Mouse (Mus musculus) megakaryocyte, adult 5-6 weeks (primary cell): ENCODE results near the gene Gm13279. TPM values are rescaled to one million over a fixed set of nuclear protein-coding genes. Genes with fewer than 3 reads are reported as not detected.
"Not testable (repeated sequence)": the region's sequence is repeated elsewhere in the genome, so short reads cannot be mapped to it uniquely, and the experiment has no call there.

Source experiments
- ATAC-seq: 2 replicates; pipeline ENCODE4 v1.8.0; 2016; ENCODE audit warnings: mild to moderate bottlenecking, inconsistent platforms; ENCODE audit not compliant: poor library complexity, severe bottlenecking
- total RNA-seq, 2 experiments: library from RNA; stranded (forward) in 1 of 2; stranded (reverse) in 1 of 2; fragments of 153-499, 151-499 nt in 1 of 2; fragments of 221-1000, 200-1000 nt in 1 of 2; gene quantifications; 2 replicates each; pipeline versions ENCODE4 v1.2.3 to v1.2.4; 2015 to 2017

The Gm13279 gene
- total RNA-seq (2015), result not detected in 2 replicates
- total RNA-seq (2017), result not detected in 2 replicates

DNA sequence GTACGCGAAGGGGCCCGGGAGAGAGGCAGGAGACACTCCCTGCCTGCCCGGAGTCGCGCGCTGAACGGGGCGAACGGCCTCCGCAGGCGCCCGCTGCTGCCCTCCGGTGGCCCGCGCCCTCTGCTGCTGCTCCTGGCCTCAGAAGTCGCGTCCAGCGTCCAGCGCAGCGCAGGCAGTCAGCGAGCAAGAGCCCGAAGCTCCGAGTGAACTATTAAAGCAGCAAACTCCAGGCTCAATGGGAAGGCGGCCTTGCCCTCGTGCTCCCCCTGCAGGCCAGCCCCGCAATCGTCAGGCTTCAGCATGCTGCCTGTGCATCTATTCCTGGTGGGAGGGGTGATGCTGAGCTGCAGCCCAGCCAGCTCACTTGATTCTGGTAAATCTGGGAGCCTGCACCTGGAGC lies at the start of gene Gm13279:
Gene Gm13279 (plus strand): TSS at position 301 of the 400 bp plus-strand sequence.
- ATAC-seq, result not testable (repeated sequence)

DNA sequence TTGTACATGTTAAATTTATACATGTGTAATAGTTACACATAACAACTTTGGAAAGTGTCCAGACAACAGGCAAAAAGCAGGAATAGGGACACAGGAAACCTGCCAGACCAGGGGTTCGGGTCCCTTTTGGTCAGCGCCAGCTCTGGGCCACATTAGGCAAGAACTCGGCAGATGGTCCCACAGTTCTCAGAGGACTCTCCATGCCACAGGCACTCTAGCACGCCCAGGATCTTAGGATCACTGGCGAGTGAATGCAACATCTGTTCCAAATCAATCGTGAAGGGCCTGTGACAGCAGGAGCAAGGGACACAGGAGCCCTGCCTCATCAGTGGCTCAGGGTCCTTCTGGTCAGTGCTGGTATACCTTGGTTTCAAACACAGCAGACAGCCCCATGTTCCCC lies 47.3 kb upstream of the Gm13279 start:
- ATAC-seq, result no peak

DNA sequence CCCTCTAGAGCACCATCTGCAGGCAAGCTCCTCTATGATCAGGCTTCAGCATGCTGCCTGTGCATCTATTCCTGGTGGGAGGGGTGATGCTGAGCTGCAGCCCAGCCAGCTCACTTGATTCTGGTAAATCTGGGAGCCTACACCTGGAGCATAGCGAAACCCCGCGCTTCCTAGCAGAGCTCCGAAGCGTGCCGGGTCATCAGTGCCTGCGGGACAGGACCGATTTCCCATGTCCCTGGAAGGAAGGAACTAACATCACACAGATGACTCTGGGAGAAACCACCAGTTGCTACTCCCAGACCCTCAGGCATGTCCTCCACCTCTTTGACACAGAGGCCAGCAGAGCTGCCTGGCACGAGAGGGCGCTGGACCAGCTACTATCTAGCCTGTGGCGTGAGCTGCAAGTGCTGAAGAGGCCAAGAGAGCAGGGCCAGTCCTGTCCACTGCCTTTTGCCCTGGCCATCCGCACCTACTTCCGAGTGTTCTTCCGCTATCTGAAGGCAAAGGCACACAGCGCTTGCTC lies 42.3 kb upstream of the Gm13279 start, which contains the start of gene Gm13271:
Gene Gm13271 (plus strand): TSS at position 51 of the 523 bp plus-strand sequence.
- not testable (repeated sequence) for ATAC-seq

- ATAC-seq, result not testable (repeated sequence)
Measured at GRCm38 (mm10) chr4:88756581-88757513, 40.4 kb upstream of the Gm13279 start.

- peak; percentile 100 for ATAC-seq
Measured at GRCm38 (mm10) chr4:88757628-88758031, 39.6 kb upstream of the Gm13279 start.

- ATAC-seq, result not testable (repeated sequence)
Measured at GRCm38 (mm10) chr4:88758751-88759150, 38.4 kb upstream of the Gm13279 start.

GRCm38 (mm10) chr4:88759610-88760268 lies 37.5 kb upstream of the Gm13279 start, which contains the start of gene Gm13283:
Gene Gm13283 (plus strand): TSS chr4:88760119.
- ATAC-seq, result not testable (repeated sequence)

DNA sequence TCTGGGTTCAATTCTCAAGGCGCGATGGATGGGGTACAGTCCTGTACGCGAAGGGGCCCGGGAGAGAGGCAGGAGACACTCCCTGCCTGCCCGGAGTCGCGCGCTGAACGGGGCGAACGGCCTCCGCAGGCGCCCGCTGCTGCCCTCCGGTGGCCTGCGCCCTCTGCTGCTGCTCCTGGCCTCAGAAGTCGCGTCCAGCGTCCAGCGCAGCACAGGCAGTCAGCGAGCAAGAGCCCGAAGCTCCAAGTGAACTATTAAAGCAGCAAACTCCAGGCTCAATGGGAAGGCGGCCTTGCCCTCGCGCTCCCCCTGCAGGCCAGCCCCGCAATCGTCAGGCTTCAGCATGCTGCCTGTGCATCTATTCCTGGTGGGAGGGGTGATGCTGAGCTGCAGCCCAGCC lies 36.8 kb upstream of the Gm13279 start:
- not testable (repeated sequence) for ATAC-seq

DNA sequence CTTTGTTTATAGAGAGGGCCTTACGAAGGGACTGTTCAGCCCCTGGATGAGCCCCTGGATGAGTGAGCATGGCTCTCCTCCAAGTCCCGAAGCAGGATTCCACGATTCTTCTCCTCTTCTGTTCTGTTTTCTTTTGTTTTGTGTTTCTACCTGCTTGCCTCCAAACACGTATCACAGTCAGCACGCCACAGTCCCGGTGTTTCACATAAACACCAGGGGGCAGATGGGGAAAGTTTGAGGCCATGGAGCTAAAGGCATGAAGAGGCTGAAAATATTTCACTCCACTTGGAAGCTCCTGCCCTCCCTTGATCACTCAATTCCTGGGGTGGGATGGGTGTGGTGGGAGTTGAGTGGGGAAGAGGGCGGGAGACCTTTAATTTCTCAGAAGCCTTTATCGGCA lies 35.4 kb upstream of the Gm13279 start:
- ATAC-seq, result not testable (repeated sequence)

DNA sequence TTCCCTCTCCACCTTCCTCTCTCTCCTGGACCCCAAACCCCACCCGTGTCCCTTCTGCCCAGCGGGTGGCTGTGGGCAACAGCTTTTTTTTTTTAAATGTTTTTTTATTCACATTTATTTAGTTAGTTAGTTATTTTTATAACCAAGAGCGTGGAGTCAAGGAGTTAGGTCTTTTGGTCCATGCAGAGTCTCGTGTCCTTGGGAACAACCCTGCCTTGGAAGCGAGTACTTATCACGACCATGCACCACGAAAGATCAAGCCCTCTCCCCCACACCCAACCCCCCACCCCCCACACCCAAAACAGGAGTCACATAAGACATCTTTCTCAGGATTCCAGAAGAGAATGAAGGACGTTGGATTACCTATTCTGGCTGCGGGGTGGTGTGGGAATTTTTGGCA lies 34.9 kb upstream of the Gm13279 start:
- not testable (repeated sequence) for ATAC-seq

GRCm38 (mm10) chr4:88763384-88764018 lies 33.7 kb upstream of the Gm13279 start:
- ATAC-seq, result peak; percentile 94

- not testable (repeated sequence) for ATAC-seq
Measured at GRCm38 (mm10) chr4:88773534-88773933, 23.7 kb upstream of the Gm13279 start, which contains the start of gene Gm13290. Gene Gm13290 (plus strand): TSS chr4:88773834.

- not testable (repeated sequence) for ATAC-seq
Measured at GRCm38 (mm10) chr4:88776622-88777021, 20.6 kb upstream of the Gm13279 start, which contains the start of gene Gm13289. Gene Gm13289 (plus strand): TSS chr4:88776922.

DNA sequence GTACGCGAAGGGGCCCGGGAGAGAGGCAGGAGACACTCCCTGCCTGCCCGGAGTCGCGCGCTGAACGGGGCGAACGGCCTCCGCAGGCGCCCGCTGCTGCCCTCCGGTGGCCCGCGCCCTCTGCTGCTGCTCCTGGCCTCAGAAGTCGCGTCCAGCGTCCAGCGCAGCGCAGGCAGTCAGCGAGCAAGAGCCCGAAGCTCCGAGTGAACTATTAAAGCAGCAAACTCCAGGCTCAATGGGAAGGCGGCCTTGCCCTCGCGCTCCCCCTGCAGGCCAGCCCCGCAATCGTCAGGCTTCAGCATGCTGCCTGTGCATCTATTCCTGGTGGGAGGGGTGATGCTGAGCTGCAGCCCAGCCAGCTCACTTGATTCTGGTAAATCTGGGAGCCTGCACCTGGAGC lies 17.6 kb upstream of the Gm13279 start, which contains the start of gene Gm13272:
Gene Gm13272 (plus strand): TSS at position 301 of the 400 bp plus-strand sequence.
- not testable (repeated sequence) for ATAC-seq

- ATAC-seq, result not testable (repeated sequence)
Measured at GRCm38 (mm10) chr4:88780320-88780719, 16.9 kb upstream of the Gm13279 start.

DNA sequence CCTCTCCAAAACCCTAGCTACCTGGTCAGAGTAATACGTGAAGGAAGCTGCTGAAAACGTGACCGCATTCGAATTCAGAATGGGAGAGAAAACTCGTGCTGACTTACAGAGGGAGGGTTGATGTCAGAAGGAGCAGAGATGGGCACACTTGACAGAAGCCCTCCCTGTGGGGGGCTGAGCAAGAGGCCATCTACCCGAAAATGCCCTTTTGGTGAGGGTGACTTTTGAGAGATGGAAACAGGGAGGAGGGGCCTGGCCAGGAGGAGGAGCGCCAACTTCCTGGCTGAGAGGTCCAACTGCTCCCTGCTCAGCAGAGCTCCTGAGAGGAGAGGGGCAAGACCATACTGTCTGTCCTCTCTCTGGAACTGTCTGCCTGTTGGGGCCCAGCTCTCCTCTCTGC lies 15.4 kb upstream of the Gm13279 start, which contains the start of gene Ifnz:
Gene Ifnz (plus strand): TSS at position 301 of the 400 bp plus-strand sequence.
- ATAC-seq, result not testable (repeated sequence)

DNA sequence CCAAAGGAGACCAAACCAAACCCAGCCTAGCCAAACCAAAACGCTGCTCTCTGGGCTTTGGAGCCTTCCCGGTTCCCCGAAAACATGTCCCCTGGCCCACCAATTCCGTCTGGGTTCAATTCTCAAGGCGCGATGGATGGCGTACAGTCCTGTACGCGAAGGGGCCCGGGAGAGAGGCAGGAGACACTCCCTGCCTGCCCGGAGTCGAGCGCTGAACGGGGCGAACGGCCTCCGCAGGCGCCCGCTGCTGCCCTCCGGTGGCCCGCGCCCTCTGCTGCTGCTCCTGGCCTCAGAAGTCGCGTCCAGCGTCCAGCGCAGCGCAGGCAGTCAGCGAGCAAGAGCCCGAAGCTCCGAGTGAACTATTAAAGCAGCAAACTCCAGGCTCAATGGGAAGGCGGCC lies 14.9 kb upstream of the Gm13279 start:
- ATAC-seq, result not testable (repeated sequence)

- not testable (repeated sequence) for ATAC-seq
Measured at GRCm38 (mm10) chr4:88785409-88785808, 11.8 kb upstream of the Gm13279 start, which contains the start of gene Gm13276. Gene Gm13276 (plus strand): TSS chr4:88785709.

GRCm38 (mm10) chr4:88788402-88788801 lies 8.8 kb upstream of the Gm13279 start, which contains the start of gene Gm13277:
Gene Gm13277 (plus strand): TSS chr4:88788632.
- ATAC-seq, result not testable (repeated sequence)

GRCm38 (mm10) chr4:88791250-88791649 lies 5.9 kb upstream of the Gm13279 start, which contains the start of gene Gm13278:
Gene Gm13278 (plus strand): TSS chr4:88791550.
- not testable (repeated sequence) for ATAC-seq
